Mouse (Mus musculus): ENCODE measurements around the gene Sulf2.

DNA sequence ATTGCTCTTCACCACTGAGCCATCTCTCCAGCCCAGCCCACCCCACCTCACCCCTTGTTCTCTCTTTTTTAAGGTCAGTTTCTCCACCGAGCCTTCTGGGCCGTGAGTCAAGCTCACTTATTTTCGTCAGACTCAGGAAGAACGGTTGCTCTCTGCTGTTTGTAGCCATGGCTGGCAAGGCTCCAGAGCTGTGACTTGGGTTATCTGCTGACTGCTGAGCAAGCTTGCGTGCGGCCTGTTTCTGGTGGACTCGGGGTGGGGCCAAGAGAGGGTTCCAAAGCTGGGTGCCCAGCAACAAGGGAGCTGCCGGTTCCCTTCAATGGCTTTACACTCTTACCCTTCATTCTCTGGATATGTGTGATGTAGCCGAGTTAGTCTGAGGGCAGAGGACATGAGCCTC lies 15.0 kb downstream of the Sulf2 start:
- TF ChIP-seq CTCF (IDR thresholded peaks at IDR 0.05 in 2 of 3, conservative IDR thresholded peaks at IDR 0.05 in 1 of 3; ENCODE audit: control insufficient read depth in 1 of 3, insufficient read depth in 1 of 3, low read depth in 2 of 3, low read length in 3 of 3, poor library complexity in 1 of 3, severe bottlenecking in 1 of 3) (no peak), MEF2A (IDR thresholded peaks at IDR 0.05; ENCODE audit: extremely low read depth, insufficient replicate concordance, low read depth, low read length, poor library complexity, severe bottlenecking) (no peak), ELF1 (IDR thresholded peaks at IDR 0.05; ENCODE audit: low read depth, low read length) (no peak), UBTF (IDR thresholded peaks at IDR 0.05; ENCODE audit: borderline replicate concordance, insufficient read depth, low read depth, low read length) (no peak), USF1 (IDR thresholded peaks at IDR 0.05; ENCODE audit: low read depth, low read length) (no peak), NRF1 (IDR thresholded peaks at IDR 0.05; ENCODE audit: insufficient read depth, low read depth, low read length, poor library complexity, severe bottlenecking) (no peak), CHD2 (IDR thresholded peaks at IDR 0.05; ENCODE audit: low read length) (no peak), BHLHE40 (IDR thresholded peaks at IDR 0.05; ENCODE audit: borderline replicate concordance, low read depth, low read length) (no peak)
